Mouse (Mus musculus): ENCODE measurements around the gene Brpf3.

DNA sequence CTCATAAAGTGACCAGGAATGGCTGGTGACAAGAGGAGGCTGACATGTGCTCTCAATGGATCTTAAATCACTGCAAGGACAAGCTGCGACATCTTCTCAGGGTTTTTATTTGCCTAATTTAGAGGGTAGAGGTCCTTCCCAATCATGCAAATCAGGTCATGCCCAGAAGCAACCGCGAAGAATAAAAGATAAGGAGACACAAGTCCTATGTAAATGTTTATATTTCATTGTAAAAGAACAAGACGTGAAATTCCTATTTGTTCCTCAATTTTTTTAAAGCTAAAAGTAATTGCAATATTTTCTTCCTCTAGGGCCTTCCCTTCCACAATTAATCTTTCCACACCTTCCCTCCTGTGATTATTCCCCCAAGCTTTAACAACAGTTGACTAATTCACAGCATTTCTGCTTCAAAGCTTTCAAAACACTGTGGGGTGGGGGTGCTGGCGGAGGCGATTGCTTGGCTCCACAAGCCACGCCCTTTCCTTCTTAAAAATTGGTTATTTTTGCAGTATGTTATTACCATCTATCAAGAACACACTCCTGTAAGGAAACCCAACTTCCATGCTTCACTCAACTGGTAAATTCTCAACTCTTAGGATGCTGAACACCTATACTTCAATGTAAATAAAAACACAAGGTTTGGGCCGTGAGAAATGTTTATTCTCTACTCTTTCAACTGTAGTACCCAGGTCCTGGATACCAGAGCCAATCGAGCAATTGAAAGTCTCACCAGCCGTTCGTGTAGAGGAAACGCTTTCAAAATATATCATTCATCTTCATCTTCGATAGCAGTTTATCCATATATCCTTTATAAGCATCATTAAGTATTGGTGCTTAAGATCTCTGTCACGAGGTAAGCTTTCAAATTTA lies 1.4 kb upstream of the Brpf3 start:
- TF ChIP-seq CTCF (IDR thresholded peaks at IDR 0.05), result no peak
- TF ChIP-seq EP300 (IDR thresholded peaks at IDR 0.05), result no peak
